Mouse (Mus musculus): ENCODE measurements around the gene Ccdc148.

Ccdc148 gene

DNA sequence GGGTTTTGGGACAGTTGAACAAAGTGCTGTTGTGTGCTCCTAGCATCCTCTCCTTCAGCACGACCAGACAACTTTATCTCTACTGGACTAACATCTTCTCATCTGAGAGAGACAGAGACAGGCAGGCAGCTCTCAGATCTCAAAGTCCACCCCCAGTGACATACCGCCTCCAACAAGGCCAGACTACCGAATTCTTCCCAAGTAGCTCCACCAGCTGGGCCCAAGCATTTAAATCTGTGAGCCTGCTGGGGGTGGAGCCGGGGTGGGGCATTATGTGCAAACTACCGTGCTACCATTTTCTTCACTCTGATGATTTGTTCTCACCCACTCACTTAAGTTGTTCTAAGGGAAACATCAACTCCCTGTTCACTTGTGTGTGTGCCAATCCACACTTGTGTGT lies 19.0 kb upstream of the Ccdc148 start:
- no peak for DNase-seq (ENCODE audit: extremely low read depth, low read depth, low spot score)

DNA sequence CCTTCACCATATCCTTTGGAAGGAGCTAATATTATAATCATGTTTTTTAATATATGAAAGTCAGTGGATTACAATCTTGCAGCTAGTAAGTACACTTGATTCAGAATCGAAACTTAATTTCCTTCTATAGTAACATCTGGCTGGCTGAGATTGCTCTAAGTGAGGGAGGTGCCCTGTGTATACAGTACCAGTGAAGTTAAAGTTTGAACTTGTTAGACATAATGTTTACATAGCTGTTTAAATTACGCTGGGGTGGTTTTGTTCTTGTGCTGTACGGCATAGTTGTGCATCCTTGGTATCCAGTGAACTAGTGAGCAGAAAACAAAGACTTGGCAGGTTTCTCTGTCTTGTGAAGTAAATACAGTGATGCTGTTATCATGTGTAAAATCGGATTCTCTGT lies 18.5 kb upstream of the Ccdc148 start:
- no peak for DNase-seq (ENCODE audit: extremely low read depth, low read depth, low spot score)

DNA sequence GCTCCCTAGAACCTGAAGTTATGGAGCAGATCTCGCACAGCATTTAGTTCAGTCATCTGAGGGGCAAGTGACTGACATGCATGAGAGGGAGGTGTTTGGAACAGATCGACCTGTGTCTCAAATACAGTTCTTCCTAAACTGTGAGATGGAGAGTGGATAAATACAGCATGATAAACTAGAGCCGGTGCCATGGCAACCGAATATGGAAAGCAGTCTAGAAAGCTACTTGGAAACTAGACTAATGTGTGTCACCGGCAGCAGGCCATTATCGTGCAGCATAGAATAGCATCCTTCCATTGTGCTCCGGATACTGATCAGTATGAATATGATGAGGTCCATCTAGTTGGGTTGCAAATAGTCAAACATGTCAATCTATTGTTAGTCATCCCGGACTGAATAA lies 17.7 kb upstream of the Ccdc148 start:
- DNase-seq (ENCODE audit: extremely low read depth, low read depth, low spot score) = no peak

DNA sequence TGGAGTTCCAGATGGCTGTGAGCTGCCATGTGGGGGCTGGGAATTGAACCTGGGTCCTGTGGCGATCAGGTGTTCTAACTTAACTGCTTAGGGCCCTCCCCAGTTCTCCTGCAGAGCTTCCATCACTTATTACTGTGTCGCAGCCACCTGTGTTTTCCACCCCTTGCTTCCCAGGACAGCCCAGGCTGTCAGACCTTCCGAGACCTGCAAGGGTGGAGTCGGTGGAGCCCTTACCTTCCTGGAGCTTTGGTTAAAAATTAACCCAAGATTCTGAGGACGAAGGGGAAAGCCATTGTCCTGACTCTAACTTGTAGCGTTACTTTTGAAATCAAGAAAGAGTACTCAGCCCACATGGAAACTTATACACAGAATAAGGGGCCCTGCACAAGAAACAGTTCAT lies 15.4 kb upstream of the Ccdc148 start:
- no peak for DNase-seq (ENCODE audit: extremely low read depth, low read depth, low spot score)

DNA sequence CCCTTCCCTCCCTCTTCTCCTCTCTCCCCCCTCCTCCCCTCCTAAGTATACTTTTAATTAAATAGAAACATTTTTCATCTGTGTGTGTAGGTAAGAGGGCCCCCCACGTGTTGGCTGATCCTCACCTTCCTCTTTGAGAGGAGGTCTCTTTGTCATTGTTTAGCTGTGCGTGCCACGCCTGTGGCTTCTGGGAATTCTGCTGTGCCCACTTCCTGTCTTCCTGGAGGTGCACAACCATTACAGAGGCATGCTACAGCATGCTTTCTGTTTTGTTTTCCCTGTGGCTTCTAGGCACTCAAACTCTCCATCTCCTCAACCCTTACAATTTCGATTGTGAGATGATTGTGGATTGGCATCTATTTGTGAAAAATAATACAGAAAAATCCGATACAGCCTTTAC lies 11.1 kb upstream of the Ccdc148 start:
- DNase-seq (ENCODE audit: extremely low read depth, low read depth, low spot score) = no peak

DNA sequence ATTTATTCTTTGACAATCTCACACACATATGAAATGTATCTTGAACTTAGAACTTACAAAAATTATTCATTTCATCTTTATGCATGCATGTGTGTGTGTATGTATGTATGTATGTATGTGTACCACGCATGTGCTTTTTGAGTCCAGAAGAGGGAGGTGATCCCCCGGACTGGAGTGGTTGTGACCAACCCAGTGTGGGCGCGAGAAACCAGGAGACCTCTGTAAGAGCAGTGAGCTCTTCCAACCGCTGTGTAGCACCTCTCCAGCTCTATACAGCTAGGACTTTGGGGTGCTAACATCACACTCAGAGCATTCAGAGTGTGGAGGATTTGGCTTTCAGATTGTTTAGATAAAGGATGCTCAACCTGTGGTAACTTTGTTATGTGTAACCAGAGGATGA lies 10.1 kb upstream of the Ccdc148 start:
- no peak for DNase-seq (ENCODE audit: extremely low read depth, low read depth, low spot score)

DNA sequence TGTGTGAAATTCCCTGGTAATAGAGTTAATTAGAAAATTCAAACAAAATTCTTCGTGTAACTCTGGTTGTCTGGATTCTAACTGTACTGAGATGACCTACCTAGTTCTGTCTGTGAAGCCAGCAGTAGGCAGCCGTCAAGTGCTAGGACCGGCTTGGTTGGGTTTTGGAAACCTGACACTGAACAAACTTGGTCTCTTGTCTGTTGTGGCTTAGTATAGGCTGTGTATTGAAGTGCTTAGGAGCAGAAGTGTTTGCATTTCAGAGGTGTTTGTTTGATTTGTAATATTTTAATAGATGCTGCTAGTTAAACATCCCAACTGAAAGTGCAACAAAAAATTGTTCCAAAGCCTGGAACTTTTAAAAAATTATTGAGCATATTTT lies 9.7 kb upstream of the Ccdc148 start:
- DNase-seq (ENCODE audit: extremely low read depth, low read depth, low spot score) = no peak

DNA sequence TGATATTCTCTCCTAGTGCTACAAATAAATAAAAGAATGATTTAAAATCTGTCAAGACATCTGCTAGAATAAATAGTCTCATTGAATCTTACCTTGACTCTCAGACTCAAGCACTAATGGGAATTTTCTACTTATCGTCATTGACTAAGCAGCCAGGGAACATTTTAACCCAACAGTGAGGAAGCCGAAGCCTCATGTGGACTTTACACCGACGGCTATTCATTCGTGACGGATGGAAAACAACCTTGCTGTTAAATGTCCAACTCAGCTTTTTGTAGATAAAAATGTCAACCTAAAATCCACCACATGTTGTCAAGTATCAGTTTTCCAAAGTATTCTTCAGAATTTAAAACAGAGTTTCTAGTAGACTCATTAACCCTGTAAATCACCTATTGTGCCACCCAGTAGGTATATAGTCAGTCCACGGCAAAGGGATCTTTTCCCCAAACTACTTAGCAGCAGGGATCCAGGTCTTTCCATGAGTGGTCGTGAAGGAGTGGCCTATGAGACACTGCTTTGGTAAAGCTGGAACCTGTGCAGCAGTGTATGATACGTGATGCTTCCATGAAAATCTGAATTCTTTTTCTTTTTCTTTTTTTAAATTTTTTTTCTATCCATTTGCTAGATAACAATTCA lies 9.2 kb upstream of the Ccdc148 start:
- DNase-seq (ENCODE audit: extremely low read depth, low read depth, low spot score) = no peak

DNA sequence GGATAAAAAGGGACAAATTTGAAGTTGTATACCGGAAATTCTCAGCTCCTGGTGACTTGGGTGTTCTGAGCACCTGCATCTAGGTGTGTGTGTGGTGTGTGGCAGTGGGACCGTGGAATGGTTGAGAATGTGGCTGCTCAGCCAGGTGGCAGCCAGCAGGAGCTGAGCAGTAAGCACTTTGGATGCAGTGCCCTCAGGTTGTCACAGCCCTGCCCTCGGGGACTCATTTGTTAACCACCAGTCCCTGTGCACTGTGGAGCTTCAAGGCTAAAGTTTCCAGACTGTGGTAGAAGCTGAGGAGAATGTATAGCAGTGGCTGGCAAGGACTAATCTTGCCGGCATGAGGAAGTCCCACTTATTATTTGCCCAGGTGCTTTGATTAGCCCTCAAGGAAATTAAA lies 7.3 kb upstream of the Ccdc148 start:
- no peak for DNase-seq (ENCODE audit: extremely low read depth, low read depth, low spot score)

DNA sequence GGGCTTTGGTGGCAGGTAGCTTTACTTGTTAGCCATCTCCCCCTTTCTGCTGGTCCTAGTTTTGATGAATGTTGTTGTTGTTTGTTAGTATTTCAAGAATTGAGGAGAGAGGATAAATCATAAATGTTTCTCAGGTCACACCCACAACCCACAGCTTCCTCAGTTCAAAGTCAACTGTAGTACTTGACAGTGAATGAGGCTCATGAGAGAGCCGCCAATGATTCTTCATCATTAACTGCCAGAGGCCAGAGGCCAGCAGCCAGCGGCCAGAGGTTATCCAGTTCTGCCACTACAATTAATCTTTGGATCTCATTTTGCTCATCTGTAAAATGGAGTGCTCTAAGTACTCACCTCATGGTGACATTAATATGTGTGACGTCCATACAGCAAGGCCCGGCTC lies 6.5 kb upstream of the Ccdc148 start:
- no peak for DNase-seq (ENCODE audit: extremely low read depth, low read depth, low spot score)

DNA sequence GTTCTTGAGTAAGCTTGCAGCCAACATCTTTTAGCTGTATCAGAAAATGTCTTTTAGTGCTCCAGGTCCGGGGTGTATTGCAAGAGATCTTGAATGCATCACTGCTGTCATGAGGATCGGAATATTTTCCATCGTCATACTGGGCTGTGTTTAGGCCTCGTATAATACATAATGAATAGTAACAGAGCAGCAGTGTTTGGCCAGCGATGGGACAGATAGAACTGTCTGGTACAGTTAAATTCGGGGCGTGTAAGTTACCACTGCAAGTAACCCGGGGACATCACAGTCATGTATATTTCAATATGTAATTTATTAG lies 1.8 kb upstream of the Ccdc148 start:
- DNase-seq (ENCODE audit: extremely low read depth, low read depth, low spot score) = no peak

DNA sequence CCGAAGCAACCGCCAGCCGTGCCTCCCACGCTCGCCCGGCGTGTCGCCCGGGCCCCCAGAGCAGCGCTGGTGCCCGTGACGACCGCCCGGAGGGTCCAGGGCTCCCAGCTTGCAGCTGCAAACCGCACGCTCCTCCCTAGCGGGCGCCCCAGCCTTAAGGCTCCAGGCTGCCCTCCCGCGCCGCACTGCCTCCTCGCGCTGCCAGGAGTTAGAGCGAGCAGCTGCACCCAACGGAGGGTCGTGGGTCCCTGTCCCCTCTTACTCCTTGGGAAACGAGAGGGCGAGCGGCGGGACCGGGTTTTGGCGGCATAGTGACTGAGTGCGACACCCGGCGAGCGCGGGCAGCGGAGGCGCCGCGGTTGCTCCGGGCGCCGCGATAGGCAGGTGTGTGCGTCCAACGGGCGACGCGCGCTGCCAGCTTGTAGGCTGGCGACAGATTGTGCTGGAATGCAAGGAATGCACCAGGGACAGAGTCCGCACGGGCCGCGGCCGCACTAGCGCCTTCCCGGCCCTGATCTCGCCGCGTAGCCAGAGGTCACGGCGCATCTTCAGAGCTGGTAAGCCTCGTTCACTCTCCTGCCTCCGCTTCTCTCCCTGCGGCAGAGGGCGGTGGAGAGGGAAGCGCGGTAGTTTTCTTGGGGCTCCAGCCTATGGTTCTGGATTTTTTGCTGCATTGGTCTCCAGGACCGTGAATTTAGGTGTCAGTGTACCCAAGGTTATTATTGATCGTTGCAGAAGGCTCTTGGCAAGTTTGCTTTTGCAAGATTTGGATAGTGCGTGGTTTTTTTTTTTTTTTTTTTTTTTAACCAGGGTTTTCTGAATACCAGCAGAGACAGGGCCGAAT lies 1.2 kb upstream of the Ccdc148 start:
- no peak for DNase-seq (ENCODE audit: extremely low read depth, low read depth, low spot score)

DNA sequence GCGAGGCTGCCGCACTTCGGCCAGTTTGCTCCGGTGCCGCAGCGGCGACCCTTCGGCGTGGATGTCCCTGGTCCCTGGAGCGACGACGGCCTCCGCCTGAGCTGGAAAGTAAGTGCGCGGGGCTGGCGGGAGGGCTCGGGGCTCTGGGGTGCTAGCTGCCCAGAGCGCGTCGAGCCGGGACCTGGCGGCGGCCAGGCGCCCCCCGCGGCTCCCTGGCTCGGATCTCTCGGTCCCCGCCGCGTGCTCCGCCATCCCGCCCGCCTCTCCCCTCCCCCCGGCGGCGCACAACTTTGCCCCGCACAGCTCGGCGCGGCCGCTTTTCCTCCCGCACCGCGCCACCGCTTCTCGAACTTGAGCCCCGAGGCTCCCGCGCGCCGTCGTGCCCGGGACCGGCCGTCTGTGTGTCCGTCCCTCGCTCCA lies 548 bp upstream of the Ccdc148 start:
- no peak for DNase-seq (ENCODE audit: extremely low read depth, low read depth, low spot score)

DNA sequence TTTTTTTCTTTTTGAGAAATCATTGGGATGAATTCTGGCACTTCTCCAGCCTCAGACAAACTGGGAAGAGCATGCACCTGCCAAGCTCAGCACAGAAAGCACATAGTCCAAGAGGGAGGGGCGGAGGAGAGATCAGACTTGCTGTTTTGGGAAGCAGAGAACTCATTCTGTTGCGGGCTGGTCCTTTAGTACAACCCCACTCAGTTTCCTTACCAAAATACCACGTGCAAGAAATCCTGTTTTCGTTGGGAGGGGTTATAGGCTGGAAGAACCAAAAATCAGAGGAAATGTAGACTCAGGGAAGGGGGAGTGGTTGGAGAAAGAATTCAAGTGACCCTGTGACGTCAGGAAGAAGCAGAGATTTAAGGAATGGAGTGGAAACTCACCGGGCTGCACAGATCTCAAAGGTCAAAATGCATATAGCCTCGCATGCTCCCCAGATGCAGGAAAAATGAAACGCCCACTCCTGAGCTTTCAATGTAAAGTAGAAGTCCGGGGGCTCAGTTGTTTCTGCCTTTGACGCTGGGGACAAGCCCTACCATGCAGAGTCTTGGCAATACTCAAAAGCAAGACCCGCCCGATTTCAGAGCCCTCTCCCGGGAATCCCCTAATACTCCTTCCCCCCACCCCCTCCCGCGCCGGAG lies 400 bp downstream of the Ccdc148 start:
- DNase-seq (ENCODE audit: extremely low read depth, low read depth, low spot score) = no peak

DNA sequence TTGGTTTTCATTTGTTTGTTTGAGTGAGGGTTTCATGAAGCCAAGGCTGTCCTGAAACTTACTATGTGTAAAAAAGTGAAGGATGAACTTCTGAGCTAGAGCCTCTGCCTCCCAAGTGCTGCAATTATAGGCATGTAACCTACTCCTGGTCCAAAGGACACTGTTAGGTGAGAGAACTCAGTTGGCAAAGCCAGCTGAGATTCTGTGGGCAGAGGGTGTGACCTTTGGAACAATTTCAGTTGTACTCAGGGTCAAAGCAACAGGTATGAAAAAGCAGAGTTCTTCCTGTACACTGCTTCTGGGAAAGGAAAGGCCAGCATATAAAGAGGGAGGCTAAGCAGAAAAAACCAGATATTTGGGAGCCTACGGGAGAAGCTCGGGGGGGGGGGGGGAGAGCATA lies 2.4 kb downstream of the Ccdc148 start:
- no peak for DNase-seq (ENCODE audit: extremely low read depth, low read depth, low spot score)

DNA sequence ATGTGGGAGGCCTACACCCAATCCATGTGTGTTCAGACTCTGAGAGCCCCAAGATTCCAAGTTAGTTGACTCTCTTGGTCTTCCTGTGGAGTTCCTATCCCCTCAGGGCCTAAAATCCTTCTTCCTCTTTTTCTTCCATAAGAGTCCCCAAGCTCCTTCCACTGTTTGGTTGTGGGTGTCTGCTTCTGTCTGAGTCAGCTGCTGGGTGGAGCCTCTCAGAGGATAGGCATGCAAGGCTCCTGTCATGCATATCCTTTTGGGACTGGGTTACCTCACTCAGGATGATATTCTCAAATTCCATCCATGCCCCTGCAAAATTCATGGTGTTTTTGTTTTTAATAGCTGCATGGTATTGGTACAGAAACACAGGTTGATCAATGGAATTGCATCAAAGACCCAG lies 5.1 kb downstream of the Ccdc148 start:
- no peak for DNase-seq (ENCODE audit: extremely low read depth, low read depth, low spot score)

DNA sequence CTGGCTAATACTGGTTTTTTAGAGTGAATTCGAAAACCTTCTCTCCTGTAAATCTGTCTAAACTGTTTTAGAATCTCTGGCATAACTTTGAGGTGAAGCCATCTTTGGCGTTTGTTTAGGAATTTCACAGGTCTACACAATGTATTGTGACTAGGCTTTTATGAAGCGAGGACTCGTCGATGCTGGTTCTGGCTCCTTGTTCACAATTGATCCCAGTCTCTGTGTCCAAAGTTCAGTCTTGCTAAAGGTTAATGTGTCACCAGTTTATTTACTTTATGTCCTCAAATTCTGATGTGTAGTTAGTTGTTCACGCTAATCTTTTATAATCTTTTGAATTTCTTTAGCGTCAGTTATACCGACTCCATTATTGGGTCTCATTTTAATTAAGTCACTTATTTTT lies 29.4 kb downstream of the Ccdc148 start:
- no peak for DNase-seq (ENCODE audit: extremely low read depth, low read depth, low spot score)

DNA sequence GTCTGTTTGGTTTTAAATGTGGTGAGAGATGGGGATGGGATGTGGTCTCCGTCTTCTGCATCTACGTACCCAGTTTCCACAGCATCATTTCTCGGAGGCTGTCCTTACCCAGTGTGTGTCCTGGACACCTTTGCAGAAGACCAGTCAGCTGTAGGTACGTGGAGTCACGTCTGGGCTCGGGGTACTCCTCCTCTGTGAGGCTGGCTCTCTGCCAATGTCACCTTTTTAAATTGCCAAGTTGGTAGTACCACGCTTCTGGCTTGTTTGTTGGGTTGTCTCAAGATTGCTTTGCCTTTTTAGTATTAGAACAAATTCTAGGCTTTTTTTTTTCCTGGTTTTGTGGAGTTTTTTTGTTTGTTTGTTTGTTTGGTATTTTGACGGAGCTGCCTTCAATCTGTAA lies 30.7 kb downstream of the Ccdc148 start:
- DNase-seq (ENCODE audit: extremely low read depth, low read depth, low spot score) = no peak

DNA sequence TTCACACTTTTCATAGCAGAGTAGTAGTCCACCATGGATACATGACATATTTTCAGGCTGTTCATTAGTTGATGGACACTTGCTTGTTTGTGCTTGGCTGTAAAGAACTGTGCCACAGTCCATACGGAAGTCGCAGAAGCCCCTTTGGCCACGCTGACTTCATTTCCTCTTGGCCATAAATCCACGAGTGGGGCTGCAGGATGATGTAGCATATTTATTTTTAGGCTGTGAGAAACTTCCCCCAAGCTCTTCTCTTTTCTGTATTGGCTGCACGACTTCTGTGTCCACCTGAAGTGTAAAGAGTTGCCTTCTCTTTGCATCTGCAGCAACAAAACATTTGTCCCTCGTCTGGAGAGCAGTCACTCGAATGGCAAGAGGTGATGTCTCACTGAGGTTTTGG lies 31.5 kb downstream of the Ccdc148 start:
- DNase-seq (ENCODE audit: extremely low read depth, low read depth, low spot score) = no peak

DNA sequence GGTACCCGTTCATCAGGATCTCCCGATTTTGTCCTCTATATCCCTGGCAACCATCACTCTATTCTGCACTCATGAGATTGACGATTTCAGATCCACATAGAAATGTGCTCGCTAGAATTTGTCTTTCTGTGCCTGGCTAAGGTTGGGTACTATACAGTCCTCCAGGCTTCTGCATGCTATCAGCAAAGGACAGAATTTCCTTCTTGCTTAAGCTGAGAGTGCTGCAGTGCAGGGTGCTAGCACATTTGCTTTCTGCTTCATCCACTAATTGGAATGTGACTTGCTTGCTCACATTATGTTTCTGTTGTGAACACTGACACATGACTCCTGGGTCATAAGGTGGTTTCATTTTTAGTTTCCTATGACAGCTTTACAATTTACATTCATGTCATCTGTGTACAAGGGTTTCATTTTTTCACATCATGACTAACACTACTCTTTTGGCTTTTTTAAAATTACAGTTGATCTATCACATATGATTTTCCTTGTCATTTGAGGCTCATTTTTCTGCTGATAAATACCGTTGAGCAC lies 104.8 kb downstream of the Ccdc148 start:
- DNase-seq (ENCODE audit: extremely low read depth, low read depth, low spot score) = no peak

DNA sequence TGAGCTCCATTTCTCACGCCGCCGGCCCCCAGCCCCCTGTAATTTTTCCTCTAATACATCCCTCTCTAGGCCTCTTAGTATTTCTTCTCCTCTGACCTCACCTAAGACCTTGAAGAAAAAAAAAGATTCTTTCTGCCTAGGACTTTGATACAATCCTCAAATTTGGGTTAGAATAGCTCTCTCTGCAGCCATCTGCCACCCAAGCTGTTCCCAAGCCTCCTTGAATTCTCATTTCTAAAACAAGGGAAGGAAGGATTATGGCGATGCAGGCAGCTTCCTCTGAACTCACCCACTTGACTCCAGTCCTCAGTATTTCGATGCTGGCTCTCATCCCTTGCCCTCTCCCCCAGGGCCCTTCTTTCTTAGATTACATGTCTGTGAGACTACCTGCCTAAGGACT lies 106.1 kb downstream of the Ccdc148 start:
- DNase-seq (ENCODE audit: extremely low read depth, low read depth, low spot score) = no peak

DNA sequence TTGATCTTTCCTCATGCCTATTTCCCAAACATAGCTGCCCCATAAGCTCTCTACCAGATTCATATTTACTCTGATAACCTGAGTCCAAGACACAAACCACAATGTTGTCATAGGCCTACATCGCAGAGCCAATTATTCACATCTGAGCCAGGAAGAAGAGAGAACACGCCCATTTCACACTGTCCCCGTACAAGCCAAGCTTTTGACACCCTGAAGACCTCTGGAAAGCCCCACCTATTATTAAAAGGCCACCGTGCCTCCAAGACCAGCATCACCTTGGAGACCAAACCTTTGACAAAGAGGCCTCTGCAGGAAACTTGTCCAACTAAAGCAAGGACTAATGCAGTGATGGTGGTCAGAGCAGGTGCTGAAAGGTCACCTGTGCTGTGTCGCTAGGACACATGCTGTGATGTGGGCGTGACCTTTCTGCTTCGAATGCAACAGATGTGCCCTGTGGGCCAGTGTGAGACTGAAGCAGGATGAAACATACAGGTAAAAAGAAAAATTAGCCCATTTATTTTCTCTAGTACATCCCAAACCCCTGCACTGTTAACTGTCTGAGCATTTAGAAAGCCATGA lies 106.9 kb downstream of the Ccdc148 start:
- DNase-seq (ENCODE audit: extremely low read depth, low read depth, low spot score) = no peak

Data from fat pad, adult 2 months (tissue).